Mouse (Mus musculus): ENCODE measurements around the gene Nip7. TPM values are rescaled to one million over a fixed set of nuclear protein-coding genes. Genes with fewer than 3 reads are reported as not detected.
"Not testable (repeated sequence)": the region's sequence is repeated elsewhere in the genome, so short reads cannot be mapped to it uniquely, and the experiment has no call there.

The Nip7 gene
- polyA plus RNA-seq, 1 experiment from 2014 or later, result 103 TPM

DNA sequence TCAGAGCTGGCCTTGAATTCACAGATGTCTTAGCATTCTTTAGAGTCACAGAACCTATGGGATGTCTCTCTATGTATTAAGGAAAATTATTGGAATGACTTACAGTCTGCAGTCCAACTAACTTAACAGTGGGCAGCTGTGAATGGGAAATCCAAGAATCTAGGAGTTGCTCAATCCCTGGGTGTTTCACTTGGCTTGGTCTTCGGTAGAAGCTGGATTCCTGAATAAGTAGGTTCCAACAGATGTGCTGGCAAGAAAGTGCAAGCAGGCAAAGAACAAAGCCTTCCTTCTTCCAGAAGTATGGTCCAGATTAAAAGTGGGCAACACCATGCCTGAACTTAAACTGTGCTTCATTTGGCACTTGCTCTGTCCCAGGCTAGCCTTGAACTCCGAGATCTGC is 44.0 kb downstream of the Nip7 start:
- no peak overlapping the region for H3K4me2 ChIP-seq
- no peak overlapping the region for H3K9ac ChIP-seq (replicated peaks)
- H3K27ac ChIP-seq, result no peak overlapping the region
- no peaks in the 10 kb centered on the region for H3K9me3 ChIP-seq
- H3K36me3 ChIP-seq, result no peaks in the 10 kb centered on the region
- WGBS, result 94% methylated on average over 2 of the region's 2 CpGs
- no peak for ATAC-seq (ENCODE audit: insufficient number of reproducible peaks, insufficient read depth, low FRiP score, low TSS enrichment, low read depth)
- no peak overlapping the region for H3K4me3 ChIP-seq (replicated peaks)
- H3K27me3 ChIP-seq, result no peaks in the 10 kb centered on the region
- no peaks in the 10 kb centered on the region for H3K4me1 ChIP-seq (replicated peaks)

DNA sequence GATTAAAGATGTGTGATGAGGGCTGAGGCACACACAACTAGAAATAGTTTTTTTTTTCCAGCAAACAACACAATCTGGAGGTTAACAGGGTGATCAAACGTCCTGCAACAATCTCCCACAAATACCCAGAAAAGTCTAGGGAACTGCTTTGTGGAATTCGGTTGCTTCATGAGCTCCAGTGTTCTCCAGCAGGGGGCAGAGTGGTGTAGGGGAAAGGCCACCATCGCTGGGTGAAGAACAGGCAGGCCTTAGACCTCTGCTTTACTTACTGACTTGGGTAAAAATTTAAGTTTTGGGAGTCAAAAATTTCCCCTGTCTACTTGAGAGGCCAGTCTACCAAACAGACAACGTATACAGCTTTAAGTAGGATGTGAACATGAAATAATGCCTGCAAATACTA is 47.9 kb downstream of the Nip7 start:
- H3K4me1 ChIP-seq (replicated peaks), result no peaks in the 10 kb centered on the region; the same call in 1 of the 2 replicates
- no peaks in the 10 kb centered on the region for H3K27me3 ChIP-seq
- 8% methylated on average over 4 of the region's 4 CpGs for WGBS
- no peaks in the 10 kb centered on the region for H3K36me3 ChIP-seq
- H3K9me3 ChIP-seq, result no peaks in the 10 kb centered on the region
- no peak overlapping the region for H3K4me3 ChIP-seq (replicated peaks)
- no peak for ATAC-seq (ENCODE audit: insufficient number of reproducible peaks, insufficient read depth, low FRiP score, low TSS enrichment, low read depth)
- no peak overlapping the region for H3K9ac ChIP-seq (replicated peaks)
- H3K27ac ChIP-seq, result no peak overlapping the region
- H3K4me2 ChIP-seq, result no peak overlapping the region

DNA sequence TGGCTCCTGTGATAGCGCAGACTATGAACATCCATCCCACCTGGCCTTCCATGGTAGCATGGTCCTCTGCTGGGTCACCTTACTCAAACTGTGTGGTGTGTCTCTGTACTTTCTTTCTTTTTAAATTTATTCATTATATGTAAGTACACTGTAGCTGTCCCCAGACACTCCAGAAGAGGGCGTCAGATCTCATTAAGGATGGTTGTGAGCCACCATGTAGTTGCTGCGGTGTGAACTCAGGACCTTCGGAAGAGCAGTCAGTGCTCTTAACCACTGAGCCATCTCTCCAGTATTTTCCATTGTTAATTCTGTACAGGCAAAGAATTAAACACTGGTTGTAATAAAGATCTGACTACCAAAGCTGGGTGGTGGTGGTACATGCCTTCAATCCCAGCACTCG is 51.4 kb downstream of the Nip7 start:
- H3K4me2 ChIP-seq; ATAC-seq (ENCODE audit: insufficient number of reproducible peaks, insufficient read depth, low FRiP score, low TSS enrichment, low read depth); H3K36me3 ChIP-seq; H3K4me1 ChIP-seq (replicated peaks); H3K9ac ChIP-seq (replicated peaks); H3K27ac ChIP-seq; H3K4me3 ChIP-seq (replicated peaks); H3K27me3 ChIP-seq; H3K9me3 ChIP-seq: not testable (repeated sequence)
- WGBS, result 95% methylated on average over 5 of the region's 5 CpGs

DNA sequence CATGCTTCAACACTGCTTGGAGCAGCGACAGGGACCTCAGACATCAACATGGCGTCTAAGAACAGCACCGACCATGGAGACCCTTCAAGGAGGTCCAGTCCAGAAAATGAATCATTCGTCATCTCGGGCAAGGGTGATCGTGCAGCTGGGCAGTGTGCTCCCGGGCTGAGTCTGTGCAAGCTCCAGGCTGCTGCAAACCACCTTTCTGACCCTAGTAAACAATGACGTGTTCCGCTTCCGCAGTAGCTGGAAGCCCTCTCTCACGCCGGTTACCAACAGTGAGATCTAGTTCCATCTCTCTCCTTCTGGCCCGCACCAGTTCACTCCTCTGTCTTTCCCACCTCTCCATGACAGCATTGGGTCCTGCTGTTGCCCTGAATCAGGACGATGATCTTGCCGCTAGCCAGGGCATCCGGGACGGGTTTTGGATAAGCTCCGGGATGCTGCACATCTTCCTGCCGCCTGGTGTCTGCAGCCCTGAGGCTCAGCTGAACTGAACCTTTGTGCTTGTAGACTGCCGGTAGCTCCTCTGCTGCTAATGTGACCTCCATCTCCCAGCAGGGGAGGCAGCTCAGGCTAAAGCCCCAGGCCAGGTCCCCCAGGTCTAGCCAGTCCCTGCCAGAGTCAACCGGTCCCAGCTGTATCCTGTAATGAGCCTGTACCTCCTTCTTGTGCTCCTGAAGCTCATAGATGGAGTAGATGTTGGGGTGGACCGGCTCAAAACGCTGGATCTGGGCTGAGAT is 52.5 kb downstream of the Nip7 start:
- no peak for ATAC-seq (ENCODE audit: insufficient number of reproducible peaks, insufficient read depth, low FRiP score, low TSS enrichment, low read depth)
- Histone ChIP-seq H3K9ac (replicated peaks) (no peak overlapping the region), H3K4me3 (replicated peaks) (no peak overlapping the region), H3K27ac (no peak overlapping the region), H3K36me3 (no peaks in the 10 kb centered on the region), H3K4me2 (no peak overlapping the region), H3K27me3 (no peaks in the 10 kb centered on the region), H3K9me3 (no peaks in the 10 kb centered on the region), H3K4me1 (replicated peaks) (peaks cover 14% of the 10 kb centered on the region; the same call in 1 of the 2 replicates)
- WGBS, result 72% methylated on average over 23 of the region's 23 CpGs

DNA sequence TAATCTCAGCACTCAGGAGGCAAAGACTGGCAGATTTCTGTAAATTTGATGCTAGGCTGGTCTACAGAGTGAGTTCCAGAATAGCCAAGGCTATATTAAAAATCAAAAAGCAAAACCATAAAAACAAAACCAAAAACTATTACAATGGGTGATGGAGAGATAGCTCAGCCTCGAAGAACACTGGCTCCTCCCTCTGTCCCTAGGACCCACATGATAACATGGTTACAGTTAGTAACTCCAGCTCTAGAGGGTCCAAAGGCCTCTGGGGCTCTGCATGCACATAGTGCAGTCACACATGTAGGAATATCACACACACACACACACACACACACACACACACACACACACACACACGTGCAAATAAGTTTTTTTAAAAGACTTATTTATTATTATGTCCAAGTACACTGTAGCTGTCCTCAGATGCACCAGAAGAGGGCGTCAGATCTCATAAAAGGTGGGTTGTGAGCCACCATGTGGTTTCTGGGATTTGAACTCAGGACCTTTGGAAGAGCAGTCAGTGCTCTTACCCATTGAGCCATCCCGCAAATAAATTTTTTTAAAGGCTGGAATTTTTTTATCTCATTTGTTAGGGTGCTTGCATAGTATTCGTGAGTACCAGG is 53.2 kb downstream of the Nip7 start:
- Histone ChIP-seq H3K27me3 (no peaks in the 10 kb centered on the region), H3K4me2 (no peak overlapping the region), H3K36me3 (no peaks in the 10 kb centered on the region), H3K4me1 (replicated peaks) (peaks cover 21% of the 10 kb centered on the region), H3K4me3 (replicated peaks) (no peak overlapping the region), H3K9ac (replicated peaks) (no peak overlapping the region), H3K9me3 (no peaks in the 10 kb centered on the region), H3K27ac (no peak overlapping the region)
- ATAC-seq (ENCODE audit: insufficient number of reproducible peaks, insufficient read depth, low FRiP score, low TSS enrichment, low read depth), result no peak
- 82% methylated on average over 5 of the region's 5 CpGs for WGBS

Small RNA genes within 50 kb of the gene (microRNA-seq; reads per million reads assigned to microRNA genes)
- 0.70 reads per million for gene Mir7075

Other genes with a start within 250 kb of the Nip7 start
- 0.10 and 0.20 TPM in 2 replicates for gene Has3, start 186.6 kb upstream of the Nip7 start, polyA plus RNA-seq (2016; fragmentation: Nextera tagmentation; extraction: Ambion mirVana)
- gene Utp4, start 163.2 kb upstream of the Nip7 start, polyA plus RNA-seq (2016; fragmentation: Nextera tagmentation; extraction: Ambion mirVana), result 67.9 and 74.5 TPM in 2 replicates
- 18.6 and 19.7 TPM in 2 replicates for gene Sntb2, start 121.1 kb upstream of the Nip7 start, polyA plus RNA-seq (2016; fragmentation: Nextera tagmentation; extraction: Ambion mirVana)
- gene Vps4a, start 25.7 kb upstream of the Nip7 start, polyA plus RNA-seq (2016; fragmentation: Nextera tagmentation; extraction: Ambion mirVana), result 75.4 and 78.0 TPM in 2 replicates
- 58.2 and 61.4 TPM in 2 replicates for gene Pdf, start 8.3 kb upstream of the Nip7 start, polyA plus RNA-seq (2016; fragmentation: Nextera tagmentation; extraction: Ambion mirVana)
- 45.2 and 48.4 TPM in 2 replicates for gene Cog8, start 188 bp upstream of the Nip7 start, polyA plus RNA-seq (2016; fragmentation: Nextera tagmentation; extraction: Ambion mirVana)
- gene Tmed6, start 8.8 kb downstream of the Nip7 start, polyA plus RNA-seq (2016; fragmentation: Nextera tagmentation; extraction: Ambion mirVana), result not detected in 2 replicates
- gene Terf2, start 39.7 kb downstream of the Nip7 start, polyA plus RNA-seq (2016; fragmentation: Nextera tagmentation; extraction: Ambion mirVana), result 23.2 and 24.1 TPM in 2 replicates
- 96.6 and 101 TPM in 2 replicates for gene Cyb5b, start 93.8 kb downstream of the Nip7 start, polyA plus RNA-seq (2016; fragmentation: Nextera tagmentation; extraction: Ambion mirVana)
- gene Nfat5, start 236.6 kb downstream of the Nip7 start, polyA plus RNA-seq (2016; fragmentation: Nextera tagmentation; extraction: Ambion mirVana), result 18.5 and 21.7 TPM in 2 replicates